Mouse (Mus musculus): ENCODE measurements at regions not wholly inside any gene's neighbourhood (a gene's known extent, or its start where the extent isn't known, plus 50 kb on each side); places are given as distances from the start of the nearest gene placed in this dataset.

DNA sequence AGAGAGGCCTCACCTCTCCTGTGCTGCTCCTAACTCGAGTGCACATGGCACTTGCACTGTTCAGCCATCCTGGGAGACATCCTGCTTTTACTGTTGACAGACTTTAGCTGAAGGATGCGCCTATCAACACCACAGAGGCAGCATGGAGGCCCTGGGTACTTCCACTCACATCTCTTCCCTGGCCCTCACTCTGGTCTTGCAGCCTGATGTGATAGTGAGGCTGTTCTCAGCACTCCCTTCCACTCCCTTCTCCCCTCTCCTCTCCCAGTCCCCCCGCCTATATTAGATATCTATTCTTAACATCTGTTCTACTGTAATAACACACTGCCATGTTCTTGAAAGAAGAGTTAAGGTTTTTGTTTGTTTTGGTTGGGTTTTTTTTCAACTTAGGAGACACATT, 50.2 kb upstream of the Bod1 start:
- DNase-seq (ENCODE audit: low spot score in 2 of 2), result no peak

- no peak for DNase-seq (ENCODE audit: low spot score in 2 of 2)
Observed at GRCm38 (mm10) chr11:31724506-31724905, 52.8 kb upstream of the Bod1 start.

- no peak for DNase-seq (ENCODE audit: low spot score in 2 of 2)
Observed at GRCm38 (mm10) chr11:31725936-31726647, 54.4 kb upstream of the Bod1 start.

DNA sequence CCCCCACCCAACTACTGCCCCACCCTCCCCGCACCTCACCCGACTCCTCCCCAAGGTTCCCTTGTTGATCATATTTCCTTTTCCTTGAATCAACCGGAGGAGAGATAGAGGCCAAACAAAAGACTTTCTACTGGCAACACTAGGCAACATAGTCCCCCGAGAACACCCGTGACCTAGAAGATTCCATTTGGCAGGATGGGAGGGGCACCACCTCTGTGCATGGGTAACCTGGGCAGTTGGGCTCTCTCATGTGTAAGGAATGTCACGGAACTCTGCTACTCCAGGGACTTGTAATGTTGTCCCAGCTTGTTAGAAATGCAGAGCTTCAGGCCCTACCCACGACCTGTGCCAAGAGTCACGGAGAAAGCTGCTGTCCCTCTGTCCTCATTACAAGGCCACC, 55.6 kb upstream of the Bod1 start:
- no peak for DNase-seq (ENCODE audit: low spot score in 2 of 2)

DNA sequence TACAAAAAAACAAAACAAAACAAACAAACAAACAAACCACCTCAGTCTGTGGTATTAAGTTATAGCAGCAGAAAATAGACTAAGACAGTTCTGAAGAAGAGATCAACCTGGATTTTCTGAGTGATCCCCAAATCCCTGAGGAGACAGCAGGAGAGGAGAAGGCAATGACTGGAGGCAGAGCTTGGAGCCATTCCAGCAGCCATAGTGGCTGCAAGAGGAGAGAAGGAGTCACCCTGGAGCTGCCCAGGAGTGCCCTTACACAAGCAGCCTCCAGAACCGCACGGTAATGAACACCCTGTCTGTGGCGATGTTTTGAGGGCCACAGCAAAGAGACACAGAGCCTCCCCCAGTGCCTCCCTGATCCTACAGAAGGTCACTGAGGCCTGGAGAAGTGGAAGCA, 58.0 kb upstream of the Bod1 start:
- no peak for DNase-seq (ENCODE audit: low spot score in 2 of 2)

GRCm38 (mm10) chr11:31730181-31730580, 58.5 kb upstream of the Bod1 start:
- DNase-seq (ENCODE audit: low spot score in 2 of 2), result no peak

DNA sequence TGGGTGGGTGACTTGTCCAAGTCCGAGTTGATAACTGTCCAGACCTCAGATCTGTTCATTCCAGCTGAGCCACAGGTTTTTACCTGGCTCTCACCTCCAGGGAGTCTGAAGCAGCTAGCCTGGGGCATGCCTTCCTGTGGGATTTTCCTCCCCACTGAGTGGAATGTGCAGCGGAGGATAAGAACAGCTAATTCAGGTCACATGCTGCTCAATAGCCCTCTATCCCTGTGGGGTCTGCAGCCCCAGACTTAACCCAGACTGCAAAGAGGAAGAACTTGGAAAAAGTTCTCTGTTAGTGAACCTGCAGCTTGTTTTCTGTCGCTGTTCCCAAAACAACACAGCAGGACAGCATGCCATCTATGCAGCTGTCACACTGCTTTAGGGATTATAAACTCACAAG, 59.0 kb upstream of the Bod1 start:
- DNase-seq (ENCODE audit: low spot score in 2 of 2), result no peak

DNA sequence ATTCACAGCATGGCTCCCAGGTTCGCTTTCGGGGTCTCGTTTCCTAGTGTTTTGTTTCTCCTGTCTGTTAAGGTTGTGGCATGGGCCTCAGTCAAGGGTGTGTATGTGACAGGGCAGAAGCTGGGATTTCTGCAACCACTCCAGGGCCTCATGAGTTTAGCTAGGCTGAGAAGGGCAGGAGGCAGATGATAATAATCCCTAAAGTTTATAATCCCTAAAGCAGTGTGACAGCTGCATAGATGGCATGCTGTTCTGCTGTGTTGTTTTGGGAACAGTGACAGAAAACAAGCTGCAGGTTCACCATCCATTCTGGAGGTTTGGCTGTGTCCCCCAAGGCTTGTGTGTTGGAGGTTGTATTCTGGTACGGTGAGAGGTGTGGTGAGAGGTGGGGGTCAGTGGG, 59.8 kb upstream of the Bod1 start:
- no peak for DNase-seq (ENCODE audit: low spot score in 2 of 2)

- no peak for DNase-seq (ENCODE audit: low spot score in 2 of 2)
Observed at GRCm38 (mm10) chr11:31732342-31732741, 60.7 kb upstream of the Bod1 start.

DNA sequence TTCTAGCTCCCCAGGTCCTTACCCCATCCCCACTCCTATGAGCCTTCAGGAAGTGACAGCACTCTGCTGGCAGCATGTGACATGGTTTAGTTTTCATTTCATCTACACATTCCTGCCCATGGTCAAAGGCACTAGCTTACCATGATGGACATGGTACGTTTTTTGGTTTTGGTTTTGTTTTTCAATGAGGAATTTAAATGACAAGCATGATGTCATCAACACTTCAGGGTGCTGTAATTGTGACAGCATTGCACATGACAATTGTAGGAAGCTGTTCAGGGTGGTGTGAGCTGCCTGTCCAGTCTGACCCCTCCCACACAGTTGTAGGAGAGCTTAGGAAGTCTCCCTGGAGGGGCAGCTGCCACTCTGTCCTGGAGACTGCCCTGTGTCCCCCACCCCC, 61.3 kb upstream of the Bod1 start:
- no peak for DNase-seq (ENCODE audit: low spot score in 2 of 2)

- no peak for DNase-seq (ENCODE audit: low spot score in 2 of 2)
Observed at GRCm38 (mm10) chr11:31734091-31734490, 62.4 kb upstream of the Bod1 start.

DNA sequence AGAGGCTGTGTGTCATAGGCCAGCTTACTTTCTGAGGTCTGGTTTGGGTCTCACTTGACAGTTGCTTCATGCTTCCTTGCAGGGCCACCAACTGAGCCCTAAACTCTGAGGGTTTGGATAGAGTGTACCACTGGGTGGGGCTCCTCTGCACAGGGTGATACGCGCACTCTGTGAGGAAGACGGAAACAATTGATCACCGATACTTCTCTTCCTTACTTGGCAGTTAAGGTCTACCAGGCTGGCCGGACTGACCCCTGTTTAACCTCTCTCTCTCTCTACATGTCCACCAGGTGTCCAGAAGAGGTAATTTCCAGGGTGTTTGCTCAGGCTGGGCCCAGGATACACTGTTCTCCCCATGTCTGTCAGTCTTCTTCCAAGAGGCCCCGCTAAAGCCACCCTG, 63.6 kb upstream of the Bod1 start:
- DNase-seq (ENCODE audit: low spot score in 2 of 2), result no peak

DNA sequence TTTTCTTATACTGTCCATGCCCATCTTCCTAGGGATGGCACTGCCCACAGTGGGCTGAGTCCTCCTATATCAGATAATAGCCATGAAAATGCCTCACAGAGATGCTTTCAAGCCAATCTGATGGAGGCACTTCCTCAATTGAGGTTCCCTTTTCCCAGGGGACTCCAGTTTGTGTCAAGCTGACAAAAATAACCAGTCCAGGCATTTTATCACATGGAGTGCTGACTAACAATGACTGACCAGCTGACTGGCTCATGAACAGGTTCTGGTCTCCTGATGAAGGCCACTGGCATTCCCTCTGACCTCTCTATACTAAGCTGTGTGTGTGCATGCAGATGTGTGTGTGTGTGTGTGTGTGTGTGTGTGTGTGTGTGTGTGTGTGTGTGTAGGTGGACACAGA, 64.4 kb upstream of the Bod1 start:
- no peak for DNase-seq (ENCODE audit: low spot score in 2 of 2)

GRCm38 (mm10) chr11:31736556-31737089, 64.9 kb upstream of the Bod1 start:
- no peak for DNase-seq (ENCODE audit: low spot score in 2 of 2)

DNA sequence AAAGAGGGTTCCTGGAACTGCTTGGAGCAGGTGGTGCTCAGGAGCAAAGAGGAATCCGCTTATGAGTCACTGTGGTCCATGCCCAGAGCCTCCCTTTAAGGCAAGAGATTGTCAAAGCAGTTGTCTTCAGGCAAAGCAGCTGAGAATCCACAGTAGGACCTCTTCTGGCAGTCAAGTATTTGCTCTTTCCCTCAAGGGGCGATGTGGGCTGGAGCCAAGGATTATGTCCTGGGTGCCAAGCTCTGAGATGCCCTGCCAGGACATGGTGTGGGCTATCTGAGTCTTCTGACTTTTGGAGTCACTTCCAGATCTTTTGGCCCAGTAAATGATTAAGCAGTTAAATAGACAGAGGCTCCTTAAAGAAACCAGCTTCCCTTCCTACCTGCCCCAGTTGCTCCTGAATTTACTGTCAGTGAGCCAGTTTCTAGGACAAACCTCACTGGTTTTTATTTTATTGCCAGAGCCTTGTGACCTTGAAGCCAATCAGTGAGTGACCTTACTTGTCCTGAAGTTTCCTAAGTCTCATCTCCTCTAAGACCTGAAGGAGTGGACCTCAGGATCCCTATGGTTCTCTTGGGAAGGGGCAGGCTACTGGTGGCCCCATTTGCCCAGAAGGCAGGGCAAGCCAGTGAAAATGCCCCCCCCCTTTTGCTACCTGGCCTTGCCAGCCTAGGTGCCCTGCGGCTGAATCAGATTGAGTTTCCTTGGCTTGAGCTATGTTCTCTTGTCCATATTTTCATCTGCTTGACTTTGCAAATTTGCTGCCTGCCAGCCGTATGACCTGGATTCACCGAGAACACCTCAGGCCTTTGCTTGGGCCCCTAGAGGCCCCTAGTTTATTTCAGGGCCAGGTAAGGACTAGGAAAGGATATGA, 66.7 kb upstream of the Bod1 start:
- no peak for DNase-seq (ENCODE audit: low spot score in 2 of 2)

DNA sequence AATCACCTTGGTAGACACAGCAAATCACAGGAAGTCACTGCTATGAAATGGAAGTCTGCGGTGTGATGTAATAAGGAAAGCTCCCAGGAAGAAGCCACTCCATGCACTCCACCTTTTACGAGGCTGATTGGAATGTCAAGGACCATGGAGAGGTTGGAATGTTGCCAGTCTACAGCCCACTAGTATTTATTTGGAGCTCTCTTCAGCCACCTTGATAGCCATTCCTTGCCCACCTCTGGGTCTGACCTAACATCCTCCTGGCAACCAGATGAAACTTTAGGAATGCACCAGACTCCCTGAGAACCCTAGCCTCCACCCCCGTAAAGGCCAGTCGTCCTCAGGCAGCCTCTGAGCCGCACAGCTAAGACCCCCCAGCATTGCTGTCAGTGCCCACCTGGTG, 68.7 kb upstream of the Bod1 start:
- DNase-seq (ENCODE audit: low spot score in 2 of 2), result no peak

GRCm38 (mm10) chr11:31742160-31742559, 70.5 kb upstream of the Bod1 start:
- DNase-seq (ENCODE audit: low spot score in 2 of 2), result no peak

DNA sequence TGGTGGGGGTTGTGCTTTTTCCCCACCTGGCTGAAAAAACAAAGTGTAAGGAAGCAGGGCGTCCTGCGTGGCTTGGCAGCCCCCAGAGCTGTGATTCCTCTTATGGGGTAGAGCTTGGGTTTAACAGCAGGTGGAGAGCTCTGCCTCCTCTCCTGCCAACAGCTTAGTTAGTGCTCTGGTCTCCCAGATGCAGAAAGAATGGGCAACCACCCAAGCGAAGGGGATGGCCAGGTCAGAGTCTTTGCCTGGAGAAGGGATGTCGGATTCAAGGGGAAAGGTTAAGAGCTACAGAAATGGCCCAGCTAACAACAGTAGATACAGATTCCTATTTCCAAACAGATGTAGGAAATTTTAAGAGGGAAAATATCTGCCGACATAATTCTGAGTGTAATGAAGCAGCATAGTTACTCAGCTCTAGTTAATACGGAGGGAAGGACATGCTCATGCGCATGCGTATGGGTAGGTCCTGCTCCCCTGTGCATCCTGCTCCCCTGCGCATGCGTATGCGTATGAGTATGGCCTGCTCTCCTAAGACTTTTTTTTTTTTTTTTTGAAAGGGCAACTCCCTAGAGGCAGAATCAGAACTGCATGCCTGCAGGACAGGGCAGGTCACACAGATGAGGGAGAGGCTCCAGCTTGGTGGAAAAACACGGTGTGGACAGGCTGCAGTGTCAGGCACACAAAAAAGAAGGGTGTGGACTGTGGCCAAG, 72.5 kb upstream of the Bod1 start:
- DNase-seq (ENCODE audit: low spot score in 2 of 2), result no peak

DNA sequence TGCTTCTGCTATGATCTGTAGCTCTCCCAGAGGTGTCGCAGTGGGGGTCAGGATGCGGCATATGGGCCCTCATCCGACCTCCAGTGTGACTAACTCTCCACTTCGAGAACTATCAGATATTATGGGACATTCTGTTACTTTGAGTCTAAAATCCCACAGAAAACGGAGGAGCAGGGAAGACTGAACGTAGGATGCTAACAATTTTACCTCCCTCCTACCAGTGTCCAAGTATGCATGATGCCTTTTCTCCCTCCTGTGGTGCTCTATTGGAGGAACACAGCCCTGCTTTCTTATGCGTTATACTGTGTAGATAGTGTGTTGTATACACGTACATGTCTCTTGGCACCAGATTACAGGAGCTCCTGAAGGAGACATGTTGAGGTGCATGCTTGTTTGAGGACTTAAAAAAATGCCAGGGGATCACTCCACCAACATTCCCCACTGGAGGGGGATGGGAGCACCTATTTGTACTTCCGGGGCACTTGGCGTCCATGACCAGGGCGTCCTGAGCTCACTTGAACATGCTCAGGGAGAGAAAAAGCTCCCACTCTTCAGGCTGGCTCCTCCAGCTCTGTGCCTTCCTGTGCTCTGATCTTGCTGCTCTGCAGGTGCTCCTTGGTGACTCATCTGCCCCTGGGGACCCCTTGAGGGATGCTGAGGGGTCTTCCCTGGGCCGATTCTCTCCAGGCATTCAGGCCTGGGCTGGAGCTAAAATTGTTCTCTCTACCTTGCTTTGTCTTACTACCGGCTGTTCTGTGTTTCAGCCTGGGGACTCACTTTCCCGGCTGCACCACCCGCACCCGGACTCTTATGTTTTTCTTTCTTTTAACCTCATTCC, 73.6 kb upstream of the Bod1 start:
- no peak for DNase-seq (ENCODE audit: low spot score in 2 of 2)

DNA sequence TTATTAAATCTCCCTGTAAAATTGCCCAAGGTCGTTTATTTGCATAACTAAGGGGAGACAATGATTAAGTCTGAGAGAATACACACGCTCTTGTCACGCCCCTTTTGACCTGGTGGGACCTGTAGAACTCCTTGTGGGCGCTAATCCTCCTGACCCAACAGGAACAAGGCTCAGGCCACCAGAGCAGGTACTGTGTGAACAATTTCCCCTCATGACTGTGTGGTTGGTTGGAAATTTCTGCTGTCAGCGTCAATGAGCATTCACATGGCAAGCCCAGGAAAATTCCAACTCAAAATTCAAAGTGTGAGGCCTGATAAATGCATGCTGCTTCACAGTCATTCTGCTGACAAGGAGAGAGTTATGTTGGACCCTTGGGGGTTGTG, 74.2 kb upstream of the Bod1 start:
- DNase-seq (ENCODE audit: low spot score in 2 of 2), result no peak

DNA sequence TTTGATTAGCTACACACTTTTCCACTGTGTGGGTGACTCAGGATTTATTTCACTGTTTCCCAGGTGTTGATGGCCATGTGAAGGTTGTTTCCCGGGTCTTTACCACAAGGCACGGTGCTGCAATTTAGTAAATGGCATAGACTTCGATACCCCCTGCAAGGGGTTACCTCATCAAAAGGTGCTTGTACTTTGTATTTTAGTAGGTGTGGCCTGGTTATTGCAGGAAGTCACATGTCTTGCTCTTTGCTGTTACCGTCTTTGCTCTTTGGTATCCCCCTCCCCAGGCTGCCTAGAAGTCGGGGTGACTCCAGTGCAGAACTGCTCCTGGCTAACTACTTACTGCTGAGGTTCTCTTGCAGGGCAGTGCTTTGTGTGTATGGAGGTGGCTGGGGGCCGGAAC, 74.8 kb upstream of the Bod1 start:
- DNase-seq (ENCODE audit: low spot score in 2 of 2), result no peak

Measured in gastrocnemius, postnatal 4 days (tissue).